Mouse (Mus musculus) olfactory bulb, adult 2 months (tissue): ENCODE measurements around the gene Tenm3.

Experiments used
- CTCF ChIP-seq: fragments of 200-500 bp; IDR thresholded peaks from 2 replicates; pipeline ENCODE4 v1.5.1; 2012; ENCODE audit warnings: low read depth, mild to moderate bottlenecking, low read length, moderate library complexity; ENCODE audit not compliant: insufficient read depth
- POLR2A ChIP-seq: fragments of 200-500 bp; IDR thresholded peaks from 2 replicates; pipeline ENCODE4 v1.6.1; 2012; ENCODE audit warnings: mild to moderate bottlenecking, low read depth, low read length, moderate library complexity; ENCODE audit not compliant: insufficient read depth

GRCm38 (mm10) chr8:48890216-48890765 lies 46.5 kb upstream of the Tenm3 start:
- TF ChIP-seq POLR2A (no peak), CTCF (no peak)
